Mouse (Mus musculus) limb, embryonic 11.5 days (tissue): ENCODE results near the gene Cdh5. TPM values are rescaled to one million over a fixed set of nuclear protein-coding genes. Genes with fewer than 3 reads are reported as not detected.
"Not testable (repeated sequence)": the region's sequence is repeated elsewhere in the genome, so short reads cannot be mapped to it uniquely, and the experiment has no call there.

ENCODE experiments used
- ATAC-seq: fragments of 200-750 bp; cut with Nextera tagmentation; 2 replicates; pipeline ENCODE4 v1.8.0; 2017; ENCODE audit warnings: low read depth; ENCODE audit not compliant: insufficient number of reproducible peaks, low FRiP score, low TSS enrichment
- DNase-seq: peaks from one replicate; pipeline ENCODE4 v3.0.0-alpha.2; 2015; ENCODE audit warnings: low spot score
- H3K27ac ChIP-seq: fragments of 300-500 bp; sonication (generic); replicated peaks from 2 replicates; pipeline ENCODE4 v1.5.1; 2014; ENCODE audit warnings: low read depth, mild to moderate bottlenecking, low read length
- H3K27me3 ChIP-seq: fragments of 300-500 bp; sonication (generic); 2 replicates; pipeline ENCODE4 v1.6.1; 2014; ENCODE audit warnings: mild to moderate bottlenecking, low read length, mixed read lengths; ENCODE audit not compliant: control insufficient read depth, insufficient read depth
- H3K36me3 ChIP-seq: fragments of 300-500 bp; sonication (generic); 2 replicates; pipeline ENCODE4 v1.6.1; 2014; ENCODE audit warnings: mild to moderate bottlenecking, low read length, moderate library complexity, mixed read lengths; ENCODE audit not compliant: control insufficient read depth, insufficient read depth
- H3K4me1 ChIP-seq: fragments of 300-500 bp; sonication (generic); 2 replicates; pipeline ENCODE4 v1.6.1; 2014; ENCODE audit warnings: low read length, mixed read lengths; ENCODE audit not compliant: control insufficient read depth, insufficient read depth
- H3K4me2 ChIP-seq: fragments of 300-500 bp; sonication (generic); 2 replicates; pipeline ENCODE4 v1.6.1; 2014; ENCODE audit warnings: low read depth, mild to moderate bottlenecking, moderate library complexity; ENCODE audit not compliant: severe bottlenecking
- H3K4me3 ChIP-seq: fragments of 300-500 bp; sonication (generic); 2 replicates; pipeline ENCODE4 v1.5.1; 2014; ENCODE audit warnings: low read depth, low read length
- H3K9ac ChIP-seq: fragments of 300-500 bp; sonication (generic); 2 replicates; pipeline ENCODE4 v1.6.1; 2014; ENCODE audit warnings: mild to moderate bottlenecking, low read length
- H3K9me3 ChIP-seq: fragments of 300-500 bp; sonication (generic); 2 replicates; pipeline ENCODE4 v1.6.1; 2016; ENCODE audit warnings: low read length; ENCODE audit not compliant: control insufficient read depth
- WGBS: fragments of 180-500 bp; shearing (Covaris S2); extraction: QIAGEN DNeasy Blood & Tissue Kit; methylation state at CpG from one replicate; pipeline ENCODE4 v1.1.7; 2014; 5-methylcytosine and 5-hydroxymethylcytosine counted together
- polyA plus RNA-seq: library from polyadenylated mRNA; unstranded; fragments of >200 nt; fragmentation: Nextera tagmentation; extraction: Ambion mirVana; gene quantifications from 2 replicates; pipeline ENCODE4 v1.2.1, GENCODE M21; 2014

Gene Cdh5
- polyA plus RNA-seq, 1 experiment from 2014 or later: 22.4 TPM

DNA sequence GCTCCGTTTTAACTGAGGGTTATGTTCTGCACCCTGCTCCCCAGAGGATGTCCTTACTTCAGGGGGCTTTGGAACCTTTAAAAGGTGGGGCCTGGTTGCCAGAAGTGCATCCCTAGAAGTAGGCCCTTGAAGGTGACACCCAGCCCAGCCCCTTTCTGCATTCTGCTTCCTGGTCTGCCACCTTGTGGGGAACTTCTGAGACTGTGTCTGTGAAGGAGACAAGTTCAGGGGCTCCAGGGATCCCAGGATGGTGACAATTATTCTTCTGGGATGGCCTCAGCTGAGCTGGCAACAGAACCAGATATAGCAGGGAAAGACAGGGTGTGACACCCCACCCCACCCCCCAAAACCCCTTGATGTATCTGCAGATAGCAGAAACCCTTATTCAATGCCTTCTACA, 14.3 kb upstream of the Cdh5 start:
- H3K4me2 ChIP-seq: no peak overlapping the region
- no peak for DNase-seq
- H3K27ac ChIP-seq: no peak overlapping the region
- H3K9ac ChIP-seq: no peak overlapping the region
- no peaks in the 10 kb centered on the region for H3K4me1 ChIP-seq
- WGBS: 45% methylated on average over 1 of the region's 1 CpGs
- H3K4me3 ChIP-seq: no peak overlapping the region
- no peaks in the 10 kb centered on the region for H3K9me3 ChIP-seq
- no peaks in the 10 kb centered on the region for H3K27me3 ChIP-seq
- no peaks in the 10 kb centered on the region for H3K36me3 ChIP-seq
- ATAC-seq: no peak

- not testable (repeated sequence) for H3K9me3 ChIP-seq, H3K4me1 ChIP-seq, DNase-seq, H3K4me2 ChIP-seq, H3K4me3 ChIP-seq, H3K36me3 ChIP-seq, ATAC-seq, H3K9ac ChIP-seq, H3K27ac ChIP-seq, H3K27me3 ChIP-seq
These were observed 13.5 kb upstream of the Cdh5 start for GRCm38 (mm10) chr8:104087878-104088277.

- no peaks in the 10 kb centered on the region for H3K4me1 ChIP-seq
- H3K27me3 ChIP-seq: no peaks in the 10 kb centered on the region
- H3K9ac ChIP-seq: no peak overlapping the region
- WGBS: 73% methylated on average over 3 of the region's 3 CpGs
- ATAC-seq (no peak), DNase-seq (no peak)
- no peak overlapping the region for H3K4me2 ChIP-seq
- no peaks in the 10 kb centered on the region for H3K36me3 ChIP-seq
- no peak overlapping the region for H3K27ac ChIP-seq
- no peaks in the 10 kb centered on the region for H3K9me3 ChIP-seq
- H3K4me3 ChIP-seq: no peak overlapping the region
These were observed 12.5 kb upstream of the Cdh5 start for GRCm38 (mm10) chr8:104088881-104089280.

- DNase-seq: peak; percentile 63
- H3K27me3 ChIP-seq, ATAC-seq, H3K36me3 ChIP-seq, H3K27ac ChIP-seq, H3K9me3 ChIP-seq, H3K9ac ChIP-seq, H3K4me3 ChIP-seq, H3K4me1 ChIP-seq: not testable (repeated sequence)
- peak overlapping the region; percentile 31; the same call in 1 of the 2 replicates for H3K4me2 ChIP-seq
- 8% methylated on average over 24 of the region's 24 CpGs for WGBS
These were observed 10.2 kb upstream of the Cdh5 start for GRCm38 (mm10) chr8:104090993-104091900.

- DNase-seq (no peak), ATAC-seq (no peak)
- H3K4me1 ChIP-seq: no peaks in the 10 kb centered on the region
- H3K4me2 ChIP-seq: no peak overlapping the region
- no peak overlapping the region for H3K27ac ChIP-seq
- no peaks in the 10 kb centered on the region for H3K9me3 ChIP-seq
- WGBS: 46% methylated on average over 7 of the region's 7 CpGs
- no peaks in the 10 kb centered on the region for H3K36me3 ChIP-seq
- H3K4me3 ChIP-seq: no peak overlapping the region
- H3K27me3 ChIP-seq: no peaks in the 10 kb centered on the region
- H3K9ac ChIP-seq: no peak overlapping the region
These were observed 8.1 kb upstream of the Cdh5 start for GRCm38 (mm10) chr8:104093336-104093735.

GRCm38 (mm10) chr8:104095595-104095994, 5.8 kb upstream of the Cdh5 start:
- no peaks in the 10 kb centered on the region for H3K27me3 ChIP-seq
- ATAC-seq (no peak), DNase-seq (no peak)
- peak overlapping the region; percentile 5; the same call in 1 of the 2 replicates for H3K27ac ChIP-seq
- 0 out of 2 replicates have a peak overlapping the region, but pooled peaks have one; percentile 4 for H3K9ac ChIP-seq
- no peaks in the 10 kb centered on the region for H3K36me3 ChIP-seq
- 78% methylated on average over 9 of the region's 9 CpGs for WGBS
- H3K9me3 ChIP-seq: no peaks in the 10 kb centered on the region
- no peak overlapping the region for H3K4me3 ChIP-seq
- H3K4me2 ChIP-seq: no peak overlapping the region
- H3K4me1 ChIP-seq: no peaks in the 10 kb centered on the region

DNA sequence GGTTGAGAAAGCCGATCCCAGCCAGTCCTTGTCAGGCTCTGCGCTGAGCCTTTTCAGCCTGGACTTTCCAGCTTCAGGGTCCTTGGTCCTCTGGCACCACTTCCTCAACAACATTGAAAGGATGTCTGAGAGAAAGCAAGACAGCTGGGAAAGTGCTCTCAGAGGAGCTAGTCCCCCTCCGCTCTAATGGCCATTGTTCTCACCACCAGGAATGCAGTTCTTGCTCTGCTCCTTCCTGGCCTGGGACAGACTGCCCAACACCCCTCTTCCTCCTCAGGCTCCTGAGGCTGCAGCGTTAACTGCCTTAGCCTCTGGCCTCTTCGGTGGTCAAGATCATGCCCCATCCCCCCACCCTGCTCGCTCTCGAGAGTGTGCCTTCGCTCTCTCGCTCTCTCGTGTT, 4.8 kb upstream of the Cdh5 start:
- 60% methylated on average over 10 of the region's 10 CpGs for WGBS
- ATAC-seq (0 out of 2 replicates have a peak, but pooled peaks have one; percentile 32), DNase-seq (no peak)
- no peaks in the 10 kb centered on the region for H3K4me1 ChIP-seq
- H3K4me2 ChIP-seq: no peak overlapping the region
- no peak overlapping the region for H3K9ac ChIP-seq
- no peaks in the 10 kb centered on the region for H3K9me3 ChIP-seq
- no peaks in the 10 kb centered on the region for H3K27me3 ChIP-seq
- H3K27ac ChIP-seq: no peak overlapping the region
- no peak overlapping the region for H3K4me3 ChIP-seq
- no peaks in the 10 kb centered on the region for H3K36me3 ChIP-seq

DNA sequence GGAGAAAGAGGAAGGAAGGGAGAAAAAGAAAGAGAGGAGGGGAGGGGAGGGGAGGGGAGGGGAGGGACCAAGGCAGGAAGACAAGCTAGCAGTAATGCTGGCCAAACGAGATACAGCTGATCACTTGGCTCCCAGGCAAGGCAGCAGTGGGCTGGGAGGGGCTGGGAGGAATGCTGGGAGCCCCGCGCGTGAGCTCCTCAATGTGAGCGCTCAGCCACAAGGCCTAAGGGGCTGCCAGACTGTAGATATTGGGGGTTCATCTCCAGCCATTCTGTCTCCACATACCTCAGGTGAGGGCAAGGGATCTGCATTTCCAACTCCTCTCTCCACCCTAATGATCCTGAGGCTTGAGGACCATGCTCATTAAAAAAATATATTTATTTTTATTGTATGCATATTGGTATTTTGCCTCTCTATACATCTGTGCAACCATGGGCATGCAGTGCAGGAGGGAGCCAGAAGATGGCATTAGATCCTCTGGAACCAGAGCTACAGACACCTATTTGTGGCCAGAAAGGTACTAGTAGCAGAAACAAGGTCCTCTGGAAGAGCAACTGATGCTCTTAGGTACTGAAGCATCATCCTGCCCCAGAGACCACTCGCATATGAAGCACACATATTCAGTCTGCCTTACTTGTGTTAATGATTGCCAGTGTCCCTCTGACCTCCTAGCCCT, 2.6 kb upstream of the Cdh5 start:
- no peak overlapping the region for H3K4me3 ChIP-seq
- no peaks in the 10 kb centered on the region for H3K27me3 ChIP-seq
- H3K4me1 ChIP-seq: no peaks in the 10 kb centered on the region
- DNase-seq: no peak
- no peak for ATAC-seq
- H3K27ac ChIP-seq: no peak overlapping the region
- no peak overlapping the region for H3K9ac ChIP-seq
- no peaks in the 10 kb centered on the region for H3K9me3 ChIP-seq
- no peak overlapping the region for H3K4me2 ChIP-seq
- WGBS: 28% methylated on average over 6 of the region's 6 CpGs
- H3K36me3 ChIP-seq: no peaks in the 10 kb centered on the region
